Mouse (Mus musculus) neural tube, embryonic 10.5 days (tissue): ENCODE measurements around the gene Adprh.

ENCODE experiments used
- DNase-seq: peaks from one replicate; pipeline ENCODE4 v3.0.0-alpha.2; 2017; ENCODE audit warnings: low spot score; ENCODE audit errors: extremely low spot score

The Adprh gene

GRCm38 (mm10) chr16:38399076-38399475 is 53.4 kb downstream of the Adprh start:
- DNase-seq = no peak

- no peak for DNase-seq
Measured at GRCm38 (mm10) chr16:38398266-38398665, 54.2 kb downstream of the Adprh start.

GRCm38 (mm10) chr16:38396155-38396554 is 56.3 kb downstream of the Adprh start:
- DNase-seq = no peak

- no peak for DNase-seq
Measured at GRCm38 (mm10) chr16:38395060-38395730, 57.3 kb downstream of the Adprh start.

- no peak for DNase-seq
Measured at GRCm38 (mm10) chr16:38394191-38394618, 58.3 kb downstream of the Adprh start.
